Mouse (Mus musculus) kidney, adult 2 months (tissue): ENCODE results near the gene Ears2.

Experiments used
- CTCF ChIP-seq: fragments of 200-500 bp; conservative IDR thresholded peaks from 2 replicates; pipeline ENCODE4 v1.5.1; 2011; ENCODE audit warnings: low read depth, mild to moderate bottlenecking, control low read depth, low read length, moderate library complexity, mixed read lengths; ENCODE audit not compliant: insufficient read depth, insufficient read length
- POLR2A ChIP-seq: fragments of 200-500 bp; IDR thresholded peaks from one replicate; pipeline ENCODE4 v1.6.1; 2011; ENCODE audit warnings: low read depth, low read length, control low read depth

GRCm38 (mm10) chr7:122108206-122108605 lies 41.1 kb upstream of the Ears2 start:
- TF ChIP-seq POLR2A (no peak), CTCF (no peak)
